Comparison of ENCODE assay signal across 11 mouse cellular contexts in genomic region chr1:194623641-194624040, GRCm38 (mm10). TPM values are rescaled to one million over a fixed set of nuclear protein-coding genes. Genes with fewer than 3 reads are reported as not detected.
DNase-seq lines count a peak whose midpoint lies in the region; ATAC-seq and TF ChIP-seq lines count a peak whose summit lies in the region.
"Had no signal": no experiment of that assay in that cellular context is flagged by ENCODE, and none has a peak within 500 bp of the region (broad histone marks: within the 10 kb centered on the region; RNA-seq: fewer than 3 reads in every experiment).

No protein-coding gene starts in this region.

- peak; percentile 46 for DNase-seq in kidney, adult 11 months
- no peak for DNase-seq in kidney, postnatal 10 days
- no peak for DNase-seq in hindbrain, embryonic 11.5 days (ENCODE audit: low spot score)
- DNase-seq in urinary bladder, postnatal 25 days (ENCODE audit: low spot score): no peak
- DNase-seq in T-cell, adult 2 months (ENCODE audit: low spot score): no peak
- no peak for DNase-seq in heart, postnatal 4 days
- DNase-seq: adrenal gland, postnatal 36 days had no signal

- TF ChIP-seq POLR2A in cortical plate, adult 2 months (IDR thresholded peaks at IDR 0.05; ENCODE audit: extremely low read depth, insufficient read depth, low read length): no peak

- TF ChIP-seq CTCF in cortical plate, adult 2 months (IDR thresholded peaks at IDR 0.05; ENCODE audit: extremely low read depth, insufficient read depth, low read length): no peak

- peaks cover 16% of the 10 kb centered on the region for H3K4me1 ChIP-seq in cortical plate, adult 2 months (ENCODE audit: control insufficient read depth, insufficient read depth, low read length)
- H3K4me1 ChIP-seq in hindbrain, embryonic 11.5 days (replicated peaks; ENCODE audit: control insufficient read depth, insufficient read depth, low read length): peaks cover 13% of the 10 kb centered on the region
- H3K4me1 ChIP-seq in midbrain, embryonic 13.5 days (replicated peaks): peaks cover 85% of the 10 kb centered on the region

- H3K9ac ChIP-seq in hindbrain, embryonic 11.5 days (ENCODE audit: low read depth, low read length): no peak overlapping the region
- H3K9ac ChIP-seq in midbrain, embryonic 13.5 days (replicated peaks): 0 out of 2 replicates have a peak overlapping the region, but pooled peaks have one; percentile 1

- H3K27me3 ChIP-seq in hindbrain, embryonic 11.5 days (ENCODE audit: control insufficient read depth, insufficient read depth, low read length): no peaks in the 10 kb centered on the region
- no peaks in the 10 kb centered on the region for H3K27me3 ChIP-seq in midbrain, embryonic 13.5 days
- H3K27me3 ChIP-seq: heart, embryonic 13.5 days; Patski had no signal

- no peak overlapping the region for H3K27ac ChIP-seq in cortical plate, adult 2 months (ENCODE audit: insufficient read depth, low read length)
- no peak overlapping the region for H3K27ac ChIP-seq in hindbrain, embryonic 11.5 days (ENCODE audit: low read depth, low read length)
- no peak overlapping the region for H3K27ac ChIP-seq in midbrain, embryonic 13.5 days
- H3K27ac ChIP-seq: heart, embryonic 13.5 days had no signal

- H3K4me2 ChIP-seq in hindbrain, embryonic 11.5 days (replicated peaks; ENCODE audit: low read depth, low read length): peak overlapping the region; percentile 80
- H3K4me2 ChIP-seq in midbrain, embryonic 13.5 days (replicated peaks): peak overlapping the region; percentile 67

- H3K4me3 ChIP-seq in cortical plate, adult 2 months (ENCODE audit: insufficient read depth, low read length): peak overlapping the region; percentile 98
- peak overlapping the region; percentile 77; the same call in 1 of the 2 replicates for H3K4me3 ChIP-seq in hindbrain, embryonic 11.5 days (ENCODE audit: low read depth, low read length)
- peak overlapping the region; percentile 83 for H3K4me3 ChIP-seq in midbrain, embryonic 13.5 days (replicated peaks)

- no peak for ATAC-seq in hindbrain, embryonic 11.5 days (ENCODE audit: low FRiP score)
- ATAC-seq in midbrain, embryonic 13.5 days: no peak
- ATAC-seq: Patski had no signal

- H3K36me3 ChIP-seq in hindbrain, embryonic 11.5 days (ENCODE audit: control insufficient read depth, insufficient read depth, low read length): no peaks in the 10 kb centered on the region
- no peaks in the 10 kb centered on the region for H3K36me3 ChIP-seq in midbrain, embryonic 13.5 days
- H3K36me3 ChIP-seq: heart, embryonic 13.5 days had no signal

- 59% methylated on average over 3 of the region's 3 CpGs for WGBS in hindbrain, embryonic 11.5 days
- 86% methylated on average over 3 of the region's 3 CpGs for WGBS in midbrain, embryonic 13.5 days

- H3K9me3 ChIP-seq in hindbrain, embryonic 11.5 days (ENCODE audit: control insufficient read depth, low read length): no peaks in the 10 kb centered on the region
- H3K9me3 ChIP-seq in midbrain, embryonic 13.5 days: no peaks in the 10 kb centered on the region
- H3K9me3 ChIP-seq: heart, embryonic 13.5 days had no signal

RNA-seq across cellular contexts. Expression of gene Plxna2, which starts 5.6 kb away (rescaled TPM):
- polyA plus RNA-seq in cortical plate, adult 2 months (2012; rRNA removed): 34.7 and 36.7 TPM in 2 replicates
- 23.2 and 25.4 TPM in 2 replicates for polyA plus RNA-seq in hindbrain, embryonic 11.5 days (2014; fragmentation: Nextera tagmentation; extraction: Ambion mirVana)
- polyA plus RNA-seq in midbrain, embryonic 13.5 days (2015; fragmentation: Nextera tagmentation; extraction: Ambion mirVana): 20.4 and 23.3 TPM in 2 replicates
- total RNA-seq in heart, postnatal 4 days (2021): 10 to 100 TPM; 23.7 to 24.7 TPM
